Mouse (Mus musculus) CH12.LX (cell line): Measurements from ENCODE around the gene Bank1. TPM values are rescaled to one million over a fixed set of nuclear protein-coding genes. Genes with fewer than 3 reads are reported as not detected.
"Not testable (repeated sequence)": the region's sequence is repeated elsewhere in the genome, so short reads cannot be mapped to it uniquely, and the experiment has no call there.

Source experiments
- DNase-seq: peaks from one replicate; pipeline ENCODE4 v3.0.0-alpha.2; 2013; ENCODE audit errors: extremely low read depth
- H3K27ac ChIP-seq: 2 replicates; pipeline ENCODE4 v1.5.1; 2012; ENCODE audit warnings: low read depth, mild to moderate bottlenecking, control low read depth, moderate library complexity; ENCODE audit not compliant: insufficient read depth
- H3K27me3 ChIP-seq: replicated peaks from 2 replicates; pipeline ENCODE3; 2012; ENCODE audit warnings: inconsistent platforms
- H3K36me3 ChIP-seq, 2 experiments: replicated peaks in 1 of 2; 2 replicates each; pipeline versions ENCODE3 to v1.6.1; 2012; ENCODE audit warnings: inconsistent platforms in 1 of 2, low read length in 1 of 2, mild to moderate bottlenecking in 1 of 2, mixed read lengths in 1 of 2, moderate library complexity in 1 of 2; ENCODE audit not compliant: control insufficient read depth in 1 of 2, insufficient read depth in 1 of 2
- H3K4me1 ChIP-seq, 2 experiments: 2 replicates each; pipeline ENCODE4 v1.6.1; 2012; ENCODE audit warnings: inconsistent platforms in 1 of 2, moderate library complexity in 1 of 2; ENCODE audit not compliant: insufficient read depth in 2 of 2, control insufficient read depth in 1 of 2
- H3K4me2 ChIP-seq: 2 replicates; pipeline ENCODE4 v1.6.1; 2012; ENCODE audit warnings: low read depth, mild to moderate bottlenecking, control low read depth; ENCODE audit not compliant: poor library complexity, insufficient read depth, severe bottlenecking
- H3K4me3 ChIP-seq, 3 experiments: fragments of 150-350 bp in 1 of 3; sonication (generic) in 1 of 3; replicated peaks in 1 of 3; 2 replicates each; pipeline versions ENCODE3 to v1.5.1; 2011 to 2012; ENCODE audit warnings: low read depth in 2 of 3, low read length in 2 of 3, mild to moderate bottlenecking in 2 of 3, moderate library complexity in 2 of 3, control low read depth in 1 of 3, improper control_type of control experiment in 1 of 3, inconsistent platforms in 1 of 3, mixed read lengths in 1 of 3; ENCODE audit not compliant: poor library complexity in 1 of 3
- H3K79me2 ChIP-seq: replicated peaks from 2 replicates; pipeline ENCODE4 v1.6.1; 2012; ENCODE audit warnings: mild to moderate bottlenecking, moderate library complexity; ENCODE audit not compliant: control insufficient read depth, poor library complexity, insufficient read depth, severe bottlenecking; ENCODE audit errors: extremely low read depth
- H3K9ac ChIP-seq: 2 replicates; pipeline ENCODE4 v1.6.1; 2012; ENCODE audit warnings: low read depth, mild to moderate bottlenecking, control low read depth, moderate library complexity; ENCODE audit not compliant: insufficient read depth
- H3K9me3 ChIP-seq: replicated peaks from 2 replicates; pipeline ENCODE3; 2012; ENCODE audit warnings: low read length, inconsistent platforms, mixed read lengths
- CHD1 ChIP-seq: IDR thresholded peaks from 2 replicates; pipeline ENCODE4 v1.6.1; 2012; ENCODE audit warnings: low read depth, low read length, improper control_type of control experiment, inconsistent platforms
- CTCF ChIP-seq, 2 experiments: IDR thresholded peaks in 1 of 2; conservative IDR thresholded peaks in 1 of 2; 2 replicates each; pipeline ENCODE4 v1.5.1; 2011 to 2012; ENCODE audit warnings: low read depth in 2 of 2, low read length in 2 of 2, improper control_type of control experiment in 1 of 2, inconsistent platforms in 1 of 2, mild to moderate bottlenecking in 1 of 2, moderate library complexity in 1 of 2
- EP300 ChIP-seq: IDR thresholded peaks from 2 replicates; pipeline ENCODE4 v1.6.1; 2011; ENCODE audit warnings: low read length, improper control_type of control experiment
- ETS1 ChIP-seq: conservative IDR thresholded peaks from 2 replicates; pipeline ENCODE4 v1.6.1; 2012; ENCODE audit warnings: low read depth, mild to moderate bottlenecking, inconsistent platforms, low read length, improper control_type of control experiment, moderate library complexity
- JUN ChIP-seq: IDR thresholded peaks from 2 replicates; pipeline ENCODE4 v1.6.1; 2011; ENCODE audit warnings: low read depth, mild to moderate bottlenecking, low read length, improper control_type of control experiment, moderate library complexity; ENCODE audit not compliant: insufficient read depth
- KAT2A ChIP-seq: IDR thresholded peaks from 2 replicates; pipeline ENCODE4 v1.6.1; 2012; ENCODE audit warnings: low read length, improper control_type of control experiment, inconsistent platforms; ENCODE audit not compliant: insufficient replicate concordance
- MAX ChIP-seq: IDR thresholded peaks from 2 replicates; pipeline ENCODE4 v1.6.1; 2011; ENCODE audit warnings: low read length, improper control_type of control experiment
- MYC ChIP-seq: IDR thresholded peaks from 2 replicates; pipeline ENCODE4 v1.6.1; 2011; ENCODE audit warnings: low read depth, mild to moderate bottlenecking, improper control_type of control experiment, low read length
- PAX5 ChIP-seq: IDR thresholded peaks from 2 replicates; pipeline ENCODE4 v1.6.1; 2012; ENCODE audit warnings: low read length, inconsistent platforms, mixed read lengths
- RAD21 ChIP-seq: IDR thresholded peaks from 2 replicates; pipeline ENCODE4 v1.6.1; 2011; ENCODE audit warnings: low read depth, mild to moderate bottlenecking, low read length, improper control_type of control experiment, moderate library complexity
- TBP ChIP-seq: conservative IDR thresholded peaks from 2 replicates; pipeline ENCODE4 v1.6.1; 2011; ENCODE audit warnings: low read depth, low read length, improper control_type of control experiment
- TCF12 ChIP-seq: IDR thresholded peaks from 2 replicates; pipeline ENCODE4 v1.6.1; 2014; ENCODE audit warnings: low read depth, mild to moderate bottlenecking, inconsistent platforms, low read length, improper control_type of control experiment
- UBTF ChIP-seq: IDR thresholded peaks from 2 replicates; pipeline ENCODE4 v1.6.1; 2012; ENCODE audit warnings: low read depth, mild to moderate bottlenecking, inconsistent platforms, low read length, improper control_type of control experiment, moderate library complexity
- ZC3H11A ChIP-seq: IDR thresholded peaks from 2 replicates; pipeline ENCODE4 v1.6.1; 2012; ENCODE audit warnings: low read depth, mild to moderate bottlenecking, inconsistent platforms, low read length, improper control_type of control experiment
- ZKSCAN1 ChIP-seq: IDR thresholded peaks from 2 replicates; pipeline ENCODE4 v1.6.1; 2012; ENCODE audit warnings: low read depth, inconsistent platforms, low read length, improper control_type of control experiment, borderline replicate concordance
- ZNF384 ChIP-seq: IDR thresholded peaks from 2 replicates; pipeline ENCODE4 v1.6.1; 2012; ENCODE audit warnings: low read depth, low read length, improper control_type of control experiment, inconsistent platforms
- dilution Hi-C: fragments of 300-500 bp; cut with MboI; formaldehyde crosslinking; loops from 2 replicates; pipeline ENCODE4 v1.14.3; 2020; ENCODE audit warnings: low sequenced_read_pairs; ENCODE audit not compliant: extremely low pct_unique_long_range_greater_than_20kb, extremely low pct_ligation_motif_present
- in situ Hi-C: fragments of 300-500 bp; cut with MboI; formaldehyde crosslinking; loops from 3 replicates; pipeline ENCODE4 v1.14.3; 2019; ENCODE audit warnings: low sequenced_read_pairs, low pct_ligation_motif_present, low pct_unique_long_range_greater_than_20kb, mixed read lengths
- polyA plus RNA-seq: library from polyadenylated mRNA; unstranded; fragments of >175 nt; gene quantifications from 2 replicates; pipeline ENCODE4 v1.2.1, GENCODE M21; 2012; ENCODE audit warnings: low read depth; ENCODE audit not compliant: insufficient read length
- total RNA-seq, 2 experiments: library from RNA; depleted of rRNA; stranded (reverse); fragments of 300-350 nt in 1 of 2; fragments of >200 nt in 1 of 2; gene quantifications; 2 replicates each; pipeline ENCODE4 v1.2.3; 2012 to 2014

The Bank1 gene
- total and polyA plus RNA-seq, 3 experiments, result 13.1 to 36.2 (median 27.3) TPM

DNA sequence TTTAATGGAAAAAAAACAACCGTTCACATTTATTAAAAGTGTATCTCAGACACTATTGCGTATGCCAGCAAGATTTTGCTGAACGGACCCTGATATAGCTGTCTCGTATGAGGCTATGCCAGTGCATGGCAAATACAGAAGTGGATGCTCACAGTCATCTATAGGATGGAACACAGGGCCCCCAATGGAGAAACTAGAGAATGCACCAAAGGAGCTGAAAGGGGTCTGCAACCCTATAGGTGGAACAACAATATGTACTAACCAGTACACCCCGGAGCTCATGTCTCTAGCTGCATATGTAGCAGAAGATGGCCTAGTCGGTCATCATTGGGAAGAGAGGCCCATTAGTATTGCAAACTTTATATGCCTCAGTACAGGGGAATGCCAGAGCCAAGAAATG is 1.1 kb downstream of the Bank1 start:
- H3K4me3 ChIP-seq, H3K79me2 ChIP-seq, H3K27ac ChIP-seq, DNase-seq, dilution Hi-C loops, H3K27me3 ChIP-seq, H3K36me3 ChIP-seq, H3K9me3 ChIP-seq: not testable (repeated sequence)
- peak overlapping the region; percentile 73; the same call in 1 of the 2 replicates for H3K4me2 ChIP-seq
- in situ Hi-C loops, result loop anchor here (10.0 kb wide), 1 partner anchor 430 kb away; no protein-coding TSS in a partner anchor
- peak; percentile 33 for TF ChIP-seq RAD21
- peaks cover 5 to 44% of the 10 kb centered on the region in 2 experiments; a peak in 2 of 4 replicates for H3K4me1 ChIP-seq
- H3K9ac ChIP-seq, result 0 out of 2 replicates have a peak overlapping the region, but pooled peaks have one; percentile 46

GRCm38 (mm10) chr3:136321936-136322335 is 3.9 kb downstream of the Bank1 start:
- Histone ChIP-seq H3K9me3 (no peaks in the 10 kb centered on the region), H3K36me3 (peaks cover 0 to 8% of the 10 kb centered on the region in 2 experiments), H3K79me2 (no peaks in the 10 kb centered on the region), H3K9ac (no peak overlapping the region), H3K4me1 (peaks cover 5 to 44% of the 10 kb centered on the region in 2 experiments; a peak in 2 of 4 replicates), H3K27ac (no peak overlapping the region), H3K27me3 (no peaks in the 10 kb centered on the region), H3K4me2 (no peak overlapping the region), H3K4me3 (no peak overlapping the region)
- DNase-seq, result no peak
- TF ChIP-seq TBP (no peak), JUN (no peak), RAD21 (no peak), TCF12 (no peak), ZKSCAN1 (no peak), ZC3H11A (no peak), MYC (no peak), UBTF (no peak), ETS1 (no peak), PAX5 (no peak), ZNF384 (no peak), EP300 (no peak), MAX (no peak), CHD1 (no peak), CTCF (conservative IDR thresholded peaks at IDR 0.05 in 1 of 2, IDR thresholded peaks at IDR 0.05 in 1 of 2; ENCODE audit: low read depth in 2 of 2, low read length in 2 of 2) (no peak), KAT2A (no peak)
- dilution Hi-C loops, result no loop called here
- in situ Hi-C loops, result loop anchor here (10.0 kb wide), 1 partner anchor 427 kb away; no protein-coding TSS in a partner anchor
